Mouse (Mus musculus): Measurements from ENCODE around the gene Tmprss11e. TPM values are rescaled to one million over a fixed set of nuclear protein-coding genes. Genes with fewer than 3 reads are reported as not detected.

Tmprss11e gene
- total and polyA plus RNA-seq, 3 experiments: 0.02 TPM; not detected in 2

GRCm38 (mm10) chr5:86741146-86741545 lies 4.5 kb downstream of the Tmprss11e start:
- Histone ChIP-seq H3K36me3 (ENCODE audit: control insufficient read depth, insufficient read depth, low read length) (no peaks in the 10 kb centered on the region), H3K4me3 (no peak overlapping the region), H3K9ac (ENCODE audit: low read depth, low read length) (no peak overlapping the region), H3K4me1 (ENCODE audit: control insufficient read depth, insufficient read depth, low read length) (no peaks in the 10 kb centered on the region), H3K27me3 (ENCODE audit: control insufficient read depth, insufficient read depth, low read length) (no peaks in the 10 kb centered on the region), H3K79me2 (replicated peaks; ENCODE audit: control insufficient read depth, insufficient read depth, low read length) (no peaks in the 10 kb centered on the region), H3K27ac (no peak overlapping the region)
- TF ChIP-seq EP300 (IDR thresholded peaks at IDR 0.05; ENCODE audit: insufficient read depth, low read depth, low read length) (no peak), POLR2A (IDR thresholded peaks at IDR 0.05; ENCODE audit: insufficient read depth, low read depth, low read length) (no peak), CTCF (IDR thresholded peaks at IDR 0.05) (no peak)
- no peak for DNase-seq
- WGBS: 71% methylated on average over 5 of the region's 5 CpGs
- intact Hi-C loops (cut with DNase I): no loop called here

- no peaks in the 10 kb centered on the region for H3K79me2 ChIP-seq (replicated peaks; ENCODE audit: control insufficient read depth, insufficient read depth, low read length)
- no peak for DNase-seq
- H3K4me1 ChIP-seq (ENCODE audit: control insufficient read depth, insufficient read depth, low read length): no peaks in the 10 kb centered on the region
- no peak overlapping the region for H3K27ac ChIP-seq
- intact Hi-C loops (cut with DNase I): no loop called here
- no peak overlapping the region for H3K4me3 ChIP-seq
- WGBS: 83% methylated on average over 2 of the region's 2 CpGs
- H3K27me3 ChIP-seq (ENCODE audit: control insufficient read depth, insufficient read depth, low read length): no peaks in the 10 kb centered on the region
- TF ChIP-seq POLR2A (IDR thresholded peaks at IDR 0.05; ENCODE audit: insufficient read depth, low read depth, low read length) (no peak), CTCF (IDR thresholded peaks at IDR 0.05) (no peak), EP300 (IDR thresholded peaks at IDR 0.05; ENCODE audit: insufficient read depth, low read depth, low read length) (no peak)
- no peaks in the 10 kb centered on the region for H3K36me3 ChIP-seq (ENCODE audit: control insufficient read depth, insufficient read depth, low read length)
- H3K9ac ChIP-seq (ENCODE audit: low read depth, low read length): no peak overlapping the region
Measured at GRCm38 (mm10) chr5:86735808-86736207, 9.8 kb downstream of the Tmprss11e start.

DNA sequence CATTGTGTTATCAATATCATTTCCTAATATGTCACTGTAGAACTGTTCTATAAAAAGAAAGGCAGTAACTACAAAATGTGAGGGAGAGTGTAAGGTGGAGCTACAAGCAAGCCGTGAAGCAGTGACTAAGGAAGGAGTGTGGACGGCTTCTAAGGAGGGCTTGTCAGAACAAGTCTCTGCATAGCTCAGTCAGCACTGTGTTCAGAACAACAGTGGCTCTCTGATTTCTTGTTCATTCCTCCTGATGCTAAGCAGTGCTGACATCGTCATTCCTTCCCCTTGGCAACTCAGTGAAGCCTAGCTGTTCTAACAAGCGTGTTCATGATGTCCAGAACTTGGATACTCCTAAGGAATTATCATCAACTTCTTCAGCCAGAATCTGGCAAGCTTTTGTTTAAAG lies 15.0 kb downstream of the Tmprss11e start:
- Histone ChIP-seq H3K9ac (ENCODE audit: low read depth, low read length) (no peak overlapping the region), H3K27ac (no peak overlapping the region), H3K36me3 (ENCODE audit: control insufficient read depth, insufficient read depth, low read length) (no peaks in the 10 kb centered on the region), H3K79me2 (replicated peaks; ENCODE audit: control insufficient read depth, insufficient read depth, low read length) (no peaks in the 10 kb centered on the region), H3K4me3 (no peak overlapping the region), H3K27me3 (ENCODE audit: control insufficient read depth, insufficient read depth, low read length) (no peaks in the 10 kb centered on the region), H3K4me1 (ENCODE audit: control insufficient read depth, insufficient read depth, low read length) (peaks cover 1% of the 10 kb centered on the region)
- intact Hi-C loops (cut with DNase I): no loop called here
- WGBS: 23% methylated on average over 4 of the region's 4 CpGs
- TF ChIP-seq EP300 (IDR thresholded peaks at IDR 0.05; ENCODE audit: insufficient read depth, low read depth, low read length) (no peak), CTCF (IDR thresholded peaks at IDR 0.05) (no peak), POLR2A (IDR thresholded peaks at IDR 0.05; ENCODE audit: insufficient read depth, low read depth, low read length) (no peak)
- no peak for DNase-seq

DNA sequence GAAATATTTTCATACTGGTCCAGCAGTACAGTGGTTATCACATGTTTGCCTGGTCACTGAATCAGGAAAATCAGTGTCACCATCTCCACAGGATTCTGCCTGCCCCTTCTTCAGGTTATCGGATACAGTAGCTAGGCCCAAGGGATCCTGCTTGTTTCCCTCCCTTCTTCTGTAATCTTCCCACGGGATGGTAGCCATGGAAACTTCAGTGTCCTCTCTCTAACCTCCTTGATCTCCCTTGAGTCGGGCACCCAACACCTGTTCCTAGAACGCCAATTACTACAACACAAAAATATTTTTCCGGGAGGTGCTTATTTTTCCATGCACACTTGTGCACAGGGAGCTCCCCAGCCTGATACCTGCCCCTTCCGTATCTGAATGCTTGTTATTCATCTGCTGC lies 17.0 kb downstream of the Tmprss11e start:
- H3K4me3 ChIP-seq: no peak overlapping the region
- no peaks in the 10 kb centered on the region for H3K36me3 ChIP-seq (ENCODE audit: control insufficient read depth, insufficient read depth, low read length)
- intact Hi-C loops (cut with DNase I): no loop called here
- TF ChIP-seq POLR2A (IDR thresholded peaks at IDR 0.05; ENCODE audit: insufficient read depth, low read depth, low read length): no peak
- TF ChIP-seq CTCF (IDR thresholded peaks at IDR 0.05): no peak
- no peak for TF ChIP-seq EP300 (IDR thresholded peaks at IDR 0.05; ENCODE audit: insufficient read depth, low read depth, low read length)
- WGBS: 56% methylated on average over 6 of the region's 6 CpGs
- DNase-seq: no peak
- peaks cover 1% of the 10 kb centered on the region for H3K4me1 ChIP-seq (ENCODE audit: control insufficient read depth, insufficient read depth, low read length)
- H3K27me3 ChIP-seq (ENCODE audit: control insufficient read depth, insufficient read depth, low read length): no peaks in the 10 kb centered on the region
- H3K27ac ChIP-seq: no peak overlapping the region
- no peak overlapping the region for H3K9ac ChIP-seq (ENCODE audit: low read depth, low read length)
- no peaks in the 10 kb centered on the region for H3K79me2 ChIP-seq (replicated peaks; ENCODE audit: control insufficient read depth, insufficient read depth, low read length)

DNA sequence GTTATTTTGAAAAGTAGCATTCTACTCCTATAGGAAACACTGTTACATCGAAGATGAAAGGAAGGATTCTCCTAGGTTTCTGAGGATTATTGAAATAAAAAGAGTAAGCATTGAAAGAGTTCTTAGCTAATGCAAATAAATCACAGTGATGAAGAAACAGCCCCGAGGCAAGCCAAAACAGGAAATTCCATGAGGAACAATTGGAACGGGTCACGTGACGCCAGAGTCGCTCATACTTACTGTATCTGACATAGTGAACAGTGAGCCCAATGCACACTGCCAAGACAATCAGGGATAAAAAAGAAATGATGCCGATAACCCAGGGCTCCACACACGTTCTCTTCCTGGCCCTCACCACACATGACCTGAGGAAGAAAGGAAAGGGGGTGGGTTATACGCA lies 18.6 kb downstream of the Tmprss11e start:
- Histone ChIP-seq H3K9ac (ENCODE audit: low read depth, low read length) (no peak overlapping the region), H3K27ac (no peak overlapping the region), H3K79me2 (replicated peaks; ENCODE audit: control insufficient read depth, insufficient read depth, low read length) (no peaks in the 10 kb centered on the region), H3K4me3 (no peak overlapping the region), H3K36me3 (ENCODE audit: control insufficient read depth, insufficient read depth, low read length) (no peaks in the 10 kb centered on the region), H3K4me1 (ENCODE audit: control insufficient read depth, insufficient read depth, low read length) (peaks cover 1% of the 10 kb centered on the region), H3K27me3 (ENCODE audit: control insufficient read depth, insufficient read depth, low read length) (no peaks in the 10 kb centered on the region)
- intact Hi-C loops (cut with DNase I): no loop called here
- DNase-seq: no peak
- TF ChIP-seq EP300 (IDR thresholded peaks at IDR 0.05; ENCODE audit: insufficient read depth, low read depth, low read length) (no peak), POLR2A (IDR thresholded peaks at IDR 0.05; ENCODE audit: insufficient read depth, low read depth, low read length) (no peak), CTCF (IDR thresholded peaks at IDR 0.05) (no peak)
- 40% methylated on average over 9 of the region's 9 CpGs for WGBS

DNA sequence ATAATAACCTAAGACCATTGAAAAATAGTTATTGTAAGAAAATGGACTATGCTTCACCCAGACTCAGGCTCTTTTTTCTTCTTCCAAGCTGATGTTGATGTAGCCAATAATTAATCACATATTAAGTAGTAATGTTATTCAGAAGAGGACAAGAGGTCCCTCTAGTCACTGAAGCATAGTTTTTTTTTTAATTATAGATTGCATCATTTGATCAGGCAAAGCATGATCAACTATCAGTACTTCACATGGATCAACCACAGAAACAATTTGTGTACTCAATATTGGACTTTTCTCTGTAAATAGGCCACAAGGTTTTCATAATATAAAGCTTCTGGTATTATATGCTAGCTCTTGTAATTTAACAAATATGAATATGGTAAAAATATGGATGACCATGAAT lies 20.6 kb downstream of the Tmprss11e start:
- Histone ChIP-seq H3K27me3 (ENCODE audit: control insufficient read depth, insufficient read depth, low read length) (no peaks in the 10 kb centered on the region), H3K27ac (no peak overlapping the region), H3K36me3 (ENCODE audit: control insufficient read depth, insufficient read depth, low read length) (no peaks in the 10 kb centered on the region), H3K4me1 (ENCODE audit: control insufficient read depth, insufficient read depth, low read length) (no peaks in the 10 kb centered on the region), H3K4me3 (no peak overlapping the region), H3K79me2 (replicated peaks; ENCODE audit: control insufficient read depth, insufficient read depth, low read length) (no peaks in the 10 kb centered on the region), H3K9ac (ENCODE audit: low read depth, low read length) (no peak overlapping the region)
- intact Hi-C loops (cut with DNase I): no loop called here
- TF ChIP-seq EP300 (IDR thresholded peaks at IDR 0.05; ENCODE audit: insufficient read depth, low read depth, low read length): no peak
- no peak for TF ChIP-seq POLR2A (IDR thresholded peaks at IDR 0.05; ENCODE audit: insufficient read depth, low read depth, low read length)
- TF ChIP-seq CTCF (IDR thresholded peaks at IDR 0.05): no peak
- no peak for DNase-seq

All from heart, adult 2 months (tissue).